Mouse (Mus musculus): ENCODE measurements around the gene Dab2ip. TPM values are rescaled to one million over a fixed set of nuclear protein-coding genes. Genes with fewer than 3 reads are reported as not detected.
A peak's percentile ranks its signal among the peaks of the same experiment; 100 is the strongest.

The Dab2ip gene
- total and polyA plus RNA-seq, 3 experiments: 4.9 to 15.6 (median 7.8) TPM

GRCm38 (mm10) chr2:35549191-35549590, 8.9 kb upstream of the Dab2ip start:
- Histone ChIP-seq H3K4me1 (ENCODE audit: control insufficient read depth in 1 of 2, insufficient read depth in 2 of 2) (peaks cover 6 to 19% of the 10 kb centered on the region in 2 experiments; a peak in 3 of 4 replicates), H3K9me3 (replicated peaks; ENCODE audit: low read length) (no peaks in the 10 kb centered on the region), H3K36me3 (replicated peaks in 1 of 2; ENCODE audit: control insufficient read depth in 1 of 2, insufficient read depth in 1 of 2, low read length in 1 of 2) (no peaks in the 10 kb centered on the region), H3K27me3 (replicated peaks) (peaks cover 4% of the 10 kb centered on the region), H3K27ac (ENCODE audit: insufficient read depth, low read depth) (no peak overlapping the region), H3K4me2 (ENCODE audit: insufficient read depth, low read depth, poor library complexity, severe bottlenecking) (no peak overlapping the region), H3K4me3 (replicated peaks in 1 of 3; ENCODE audit: low read depth in 2 of 3, low read length in 2 of 3, poor library complexity in 1 of 3) (no peak overlapping the region), H3K79me2 (replicated peaks; ENCODE audit: control insufficient read depth, extremely low read depth, insufficient read depth, poor library complexity, severe bottlenecking) (no peaks in the 10 kb centered on the region), H3K9ac (ENCODE audit: insufficient read depth, low read depth) (no peak overlapping the region)
- dilution Hi-C loops (cut with MboI; ENCODE audit: extremely low pct_ligation_motif_present, extremely low pct_unique_long_range_greater_than_20kb, low sequenced_read_pairs): no loop called here
- in situ Hi-C loops (cut with MboI; ENCODE audit: low pct_ligation_motif_present, low pct_unique_long_range_greater_than_20kb, low sequenced_read_pairs): loop anchor here (5.0 to 10.0 kb wide), 2 partner anchors 98 to 186 kb away; no protein-coding TSS in a partner anchor
- TF ChIP-seq TBP (conservative IDR thresholded peaks at IDR 0.05; ENCODE audit: low read depth, low read length): no peak
- DNase-seq (ENCODE audit: extremely low read depth): no peak

- Histone ChIP-seq H3K4me2 (ENCODE audit: insufficient read depth, low read depth, poor library complexity, severe bottlenecking) (no peak overlapping the region), H3K9ac (ENCODE audit: insufficient read depth, low read depth) (no peak overlapping the region), H3K27ac (ENCODE audit: insufficient read depth, low read depth) (no peak overlapping the region), H3K79me2 (replicated peaks; ENCODE audit: control insufficient read depth, extremely low read depth, insufficient read depth, poor library complexity, severe bottlenecking) (no peaks in the 10 kb centered on the region), H3K4me1 (ENCODE audit: control insufficient read depth in 1 of 2, insufficient read depth in 2 of 2) (peaks cover 3 to 14% of the 10 kb centered on the region in 2 experiments; a peak in 3 of 4 replicates), H3K36me3 (replicated peaks in 1 of 2; ENCODE audit: control insufficient read depth in 1 of 2, insufficient read depth in 1 of 2, low read length in 1 of 2) (no peaks in the 10 kb centered on the region), H3K4me3 (replicated peaks in 1 of 3; ENCODE audit: low read depth in 2 of 3, low read length in 2 of 3, poor library complexity in 1 of 3) (no peak overlapping the region), H3K27me3 (replicated peaks) (peaks cover 4% of the 10 kb centered on the region), H3K9me3 (replicated peaks; ENCODE audit: low read length) (no peaks in the 10 kb centered on the region)
- in situ Hi-C loops (cut with MboI; ENCODE audit: low pct_ligation_motif_present, low pct_unique_long_range_greater_than_20kb, low sequenced_read_pairs): loop anchor here (10.0 to 25.0 kb wide), 2 partner anchors 355 to 662 kb away; no protein-coding TSS in a partner anchor
- TF ChIP-seq JUND (conservative IDR thresholded peaks at IDR 0.05; ENCODE audit: low read depth, low read length) (no peak), KAT2A (IDR thresholded peaks at IDR 0.05; ENCODE audit: insufficient replicate concordance, low read length) (no peak), MAX (IDR thresholded peaks at IDR 0.05; ENCODE audit: low read length) (no peak)
- no peak for DNase-seq (ENCODE audit: extremely low read depth)
- dilution Hi-C loops (cut with MboI; ENCODE audit: extremely low pct_ligation_motif_present, extremely low pct_unique_long_range_greater_than_20kb, low sequenced_read_pairs): no loop called here
Measured at GRCm38 (mm10) chr2:35550097-35550496, 8.0 kb upstream of the Dab2ip start.

- Histone ChIP-seq H3K4me2 (ENCODE audit: insufficient read depth, low read depth, poor library complexity, severe bottlenecking) (no peak overlapping the region), H3K79me2 (replicated peaks; ENCODE audit: control insufficient read depth, extremely low read depth, insufficient read depth, poor library complexity, severe bottlenecking) (no peaks in the 10 kb centered on the region), H3K9me3 (replicated peaks; ENCODE audit: low read length) (no peaks in the 10 kb centered on the region), H3K36me3 (replicated peaks in 1 of 2; ENCODE audit: control insufficient read depth in 1 of 2, insufficient read depth in 1 of 2, low read length in 1 of 2) (no peaks in the 10 kb centered on the region), H3K9ac (ENCODE audit: insufficient read depth, low read depth) (no peak overlapping the region), H3K27ac (ENCODE audit: insufficient read depth, low read depth) (no peak overlapping the region), H3K4me3 (replicated peaks in 1 of 3; ENCODE audit: low read depth in 2 of 3, low read length in 2 of 3, poor library complexity in 1 of 3) (no peak overlapping the region), H3K4me1 (ENCODE audit: control insufficient read depth in 1 of 2, insufficient read depth in 2 of 2) (no peaks in the 10 kb centered on the region), H3K27me3 (replicated peaks) (peaks cover 20% of the 10 kb centered on the region)
- dilution Hi-C loops (cut with MboI; ENCODE audit: extremely low pct_ligation_motif_present, extremely low pct_unique_long_range_greater_than_20kb, low sequenced_read_pairs) (no loop called here), in situ Hi-C loops (cut with MboI; ENCODE audit: low pct_ligation_motif_present, low pct_unique_long_range_greater_than_20kb, low sequenced_read_pairs) (loop anchor here (10.0 to 25.0 kb wide), 2 partner anchors 348 to 655 kb away; no protein-coding TSS in a partner anchor)
- TF ChIP-seq POLR2A (IDR thresholded peaks at IDR 0.05; ENCODE audit: low read depth, low read length) (no peak), ZNF384 (IDR thresholded peaks at IDR 0.05; ENCODE audit: low read depth, low read length) (no peak), EP300 (IDR thresholded peaks at IDR 0.05; ENCODE audit: low read length) (no peak), ZKSCAN1 (IDR thresholded peaks at IDR 0.05; ENCODE audit: borderline replicate concordance, low read depth, low read length) (no peak), MAFK (IDR thresholded peaks at IDR 0.05; ENCODE audit: insufficient replicate concordance, low read length) (no peak), TCF12 (IDR thresholded peaks at IDR 0.05; ENCODE audit: low read depth, low read length) (no peak), USF1 (IDR thresholded peaks at IDR 0.05; ENCODE audit: low read depth, low read length) (0 out of 2 replicates have a peak, but pooled peaks have one; percentile 11), NELFE (IDR thresholded peaks at IDR 0.05; ENCODE audit: low read depth, low read length) (no peak)
- no peak for DNase-seq (ENCODE audit: extremely low read depth)
Measured at GRCm38 (mm10) chr2:35556918-35557486, 1.1 kb upstream of the Dab2ip start.
